Mouse (Mus musculus) small intestine, adult 2 months (tissue): ENCODE measurements around the gene Aox4.

Source experiments
- CTCF ChIP-seq: fragments of 200-500 bp; IDR thresholded peaks from 2 replicates; pipeline ENCODE4 v1.5.1; 2012; ENCODE audit warnings: low read depth, mild to moderate bottlenecking, control low read depth, inconsistent platforms, low read length, moderate library complexity, mixed read lengths; ENCODE audit not compliant: insufficient replicate concordance, insufficient read length; ENCODE audit errors: extremely low read depth
- POLR2A ChIP-seq: fragments of 200-500 bp; IDR thresholded peaks from 2 replicates; pipeline ENCODE4 v1.6.1; 2012; ENCODE audit warnings: low read depth, mild to moderate bottlenecking, control low read depth, inconsistent platforms, low read length, moderate library complexity

- TF ChIP-seq POLR2A (no peak), CTCF (no peak)
Observed at GRCm38 (mm10) chr1:58221070-58221469, 10.9 kb downstream of the Aox4 start.
